Mouse (Mus musculus) MEL (cell line): ENCODE data around the gene Gabra5. TPM values are rescaled to one million over a fixed set of nuclear protein-coding genes. Genes with fewer than 3 reads are reported as not detected.

Source experiments
- DNase-seq: peaks from one replicate; pipeline ENCODE4 v3.0.0; 2011; ENCODE audit warnings: low read depth, low spot score
- H3K27ac ChIP-seq: 2 replicates; pipeline ENCODE4 v1.5.1; 2012; ENCODE audit warnings: low read depth, mild to moderate bottlenecking, control low read depth, low read length, moderate library complexity; ENCODE audit not compliant: control insufficient read depth
- H3K27me3 ChIP-seq, 2 experiments: fragments of 150-350 bp in 1 of 2; sonication (generic) in 1 of 2; 2 replicates each; pipeline ENCODE4 v1.6.1; 2012; ENCODE audit warnings: low read length in 2 of 2, mild to moderate bottlenecking in 2 of 2, improper control_type of control experiment in 1 of 2, moderate library complexity in 1 of 2; ENCODE audit not compliant: insufficient read depth in 2 of 2, control insufficient read depth in 1 of 2
- H3K36me3 ChIP-seq, 2 experiments: 2 replicates each; pipeline ENCODE4 v1.6.1; 2012 to 2014; ENCODE audit warnings: low read length in 2 of 2, improper control_type of control experiment in 1 of 2, inconsistent platforms in 1 of 2, mild to moderate bottlenecking in 1 of 2; ENCODE audit not compliant: insufficient read depth in 2 of 2, control insufficient read depth in 1 of 2
- H3K4me1 ChIP-seq, 2 experiments: fragments of 150-350 bp in 1 of 2; sonication (generic) in 1 of 2; 2 replicates each; pipeline ENCODE4 v1.6.1; 2012; ENCODE audit warnings: low read length in 2 of 2, improper control_type of control experiment in 1 of 2, mild to moderate bottlenecking in 1 of 2; ENCODE audit not compliant: insufficient read depth in 2 of 2, control insufficient read depth in 1 of 2
- H3K4me3 ChIP-seq, 2 experiments: fragments of 150-350 bp in 1 of 2; sonication (generic) in 1 of 2; 2 replicates each; pipeline ENCODE4 v1.5.1; 2012; ENCODE audit warnings: low read depth in 2 of 2, low read length in 2 of 2, mild to moderate bottlenecking in 2 of 2, moderate library complexity in 2 of 2, control low read depth in 1 of 2, improper control_type of control experiment in 1 of 2; ENCODE audit not compliant: control insufficient read depth in 1 of 2, insufficient read depth in 1 of 2
- H3K79me2 ChIP-seq: 2 replicates; pipeline ENCODE4 v1.6.1; 2012; ENCODE audit warnings: mild to moderate bottlenecking, low read length, moderate library complexity; ENCODE audit not compliant: control insufficient read depth, poor library complexity, insufficient read depth
- H3K9ac ChIP-seq: 2 replicates; pipeline ENCODE4 v1.6.1; 2012; ENCODE audit warnings: low read depth, mild to moderate bottlenecking, control low read depth, low read length, moderate library complexity; ENCODE audit not compliant: control insufficient read depth, poor library complexity, severe bottlenecking
- H3K9me3 ChIP-seq: fragments of 150-350 bp; sonication (generic); replicated peaks from 2 replicates; pipeline ENCODE4 v1.6.1; 2012; ENCODE audit warnings: mild to moderate bottlenecking, low read length, improper control_type of control experiment, moderate library complexity; ENCODE audit not compliant: insufficient read depth
- CTCF ChIP-seq, 3 experiments: IDR thresholded peaks in 2 of 3; conservative IDR thresholded peaks in 1 of 3; 2 replicates each; pipeline ENCODE4 v1.5.1; 2011 to 2012; ENCODE audit warnings: low read length in 3 of 3, low read depth in 2 of 3, mild to moderate bottlenecking in 2 of 3, improper control_type of control experiment in 1 of 3, inconsistent platforms in 1 of 3, mixed read lengths in 1 of 3, moderate library complexity in 1 of 3; ENCODE audit not compliant: control insufficient read depth in 1 of 3, insufficient read depth in 1 of 3, poor library complexity in 1 of 3, severe bottlenecking in 1 of 3
- GABPA ChIP-seq: IDR thresholded peaks from 2 replicates; pipeline ENCODE4 v1.6.1; 2012; ENCODE audit warnings: low read depth, mild to moderate bottlenecking, inconsistent platforms, low read length, improper control_type of control experiment, moderate library complexity
- GATA1 ChIP-seq: IDR thresholded peaks from 2 replicates; pipeline ENCODE4 v1.6.1; 2011; ENCODE audit warnings: low read depth, low read length, improper control_type of control experiment
- HCFC1 ChIP-seq: IDR thresholded peaks from 2 replicates; pipeline ENCODE4 v1.6.1; 2012; ENCODE audit warnings: low read depth, mild to moderate bottlenecking, inconsistent platforms, low read length, improper control_type of control experiment, moderate library complexity
- MEF2A ChIP-seq: IDR thresholded peaks from 2 replicates; pipeline ENCODE4 v1.6.1; 2014; ENCODE audit warnings: low read depth, mild to moderate bottlenecking, inconsistent platforms, low read length, improper control_type of control experiment; ENCODE audit not compliant: poor library complexity, insufficient replicate concordance, severe bottlenecking; ENCODE audit errors: extremely low read depth
- MXI1 ChIP-seq: IDR thresholded peaks from 2 replicates; pipeline ENCODE4 v1.6.1; 2011; ENCODE audit warnings: mild to moderate bottlenecking, low read depth, low read length, improper control_type of control experiment
- POLR2AphosphoS5 ChIP-seq: IDR thresholded peaks from 2 replicates; pipeline ENCODE4 v1.6.1; 2012; ENCODE audit warnings: low read depth, borderline replicate concordance, mild to moderate bottlenecking, inconsistent platforms, low read length, moderate library complexity, mixed read lengths
- RCOR1 ChIP-seq: IDR thresholded peaks from 2 replicates; pipeline ENCODE4 v1.6.1; 2012; ENCODE audit warnings: low read depth, mild to moderate bottlenecking, inconsistent platforms, low read length, improper control_type of control experiment
- SMC3 ChIP-seq: IDR thresholded peaks from 2 replicates; pipeline ENCODE4 v1.6.1; 2011; ENCODE audit warnings: low read depth, low read length, improper control_type of control experiment
- USF2 ChIP-seq, 2 experiments: IDR thresholded peaks; 2 replicates each; pipeline ENCODE4 v1.6.1; 2011 to 2012; ENCODE audit warnings: improper control_type of control experiment in 2 of 2, low read length in 2 of 2, borderline replicate concordance in 1 of 2, inconsistent platforms in 1 of 2, low read depth in 1 of 2, mild to moderate bottlenecking in 1 of 2; ENCODE audit not compliant: insufficient read depth in 1 of 2
- ZMIZ1 ChIP-seq: IDR thresholded peaks from 2 replicates; pipeline ENCODE4 v1.6.1; 2012; ENCODE audit warnings: low read depth, mild to moderate bottlenecking, inconsistent platforms, low read length, improper control_type of control experiment, moderate library complexity
- polyA plus RNA-seq, 2 experiments: library from polyadenylated mRNA; stranded (reverse) in 1 of 2; unstranded in 1 of 2; fragments of >175 nt in 1 of 2; fragments of >200 nt in 1 of 2; gene quantifications; 2 replicates each; pipeline versions ENCODE4 v1.2.1 to v1.2.4; 2012; ENCODE audit warnings: low replicate concordance in 2 of 2, low read depth in 1 of 2; ENCODE audit not compliant: insufficient read length in 2 of 2, insufficient read depth in 1 of 2, missing spikeins in 1 of 2
- total RNA-seq: library from RNA; depleted of rRNA; stranded (reverse); fragments of 300-350 nt; gene quantifications from 2 replicates; pipeline ENCODE4 v1.2.3, GENCODE M21; 2012

Gabra5 gene
- total and polyA plus RNA-seq, 3 experiments: not detected

DNA sequence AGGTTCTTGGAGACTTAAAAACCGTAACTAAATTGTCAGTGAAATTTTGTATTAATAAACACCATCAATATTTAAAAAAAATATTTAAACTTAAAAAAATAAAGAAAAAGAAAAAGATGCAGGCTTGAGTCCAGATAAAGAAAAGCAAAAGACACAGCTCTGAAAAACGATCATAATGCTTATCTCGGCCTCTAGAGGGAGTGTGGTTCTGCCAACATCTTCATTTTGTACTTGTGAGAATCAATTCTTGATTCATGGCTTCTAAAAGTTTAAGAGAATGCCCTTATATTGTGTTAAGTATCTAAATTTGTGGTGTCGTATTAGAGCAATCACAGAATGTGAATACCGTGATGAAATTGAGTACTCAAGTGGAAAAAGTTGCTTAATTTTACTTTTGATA is 49.5 kb downstream of the Gabra5 start:
- no peaks in the 10 kb centered on the region for H3K9me3 ChIP-seq
- DNase-seq: no peak
- H3K4me1 ChIP-seq: no peaks in the 10 kb centered on the region
- no peak overlapping the region for H3K27ac ChIP-seq
- no peak overlapping the region for H3K4me3 ChIP-seq
- H3K9ac ChIP-seq: no peak overlapping the region
- TF ChIP-seq ZMIZ1 (no peak), MXI1 (no peak), RCOR1 (no peak), SMC3 (no peak), GATA1 (no peak), MEF2A (no peak), GABPA (no peak)
- no peaks in the 10 kb centered on the region for H3K79me2 ChIP-seq
- H3K27me3 ChIP-seq: no peaks in the 10 kb centered on the region
- no peaks in the 10 kb centered on the region for H3K36me3 ChIP-seq

GRCm38 (mm10) chr7:57448239-57448638 is 61.6 kb downstream of the Gabra5 start:
- H3K79me2 ChIP-seq: no peaks in the 10 kb centered on the region
- TF ChIP-seq CTCF (IDR thresholded peaks at IDR 0.05 in 2 of 3, conservative IDR thresholded peaks at IDR 0.05 in 1 of 3; ENCODE audit: control insufficient read depth in 1 of 3, insufficient read depth in 1 of 3, low read depth in 2 of 3, low read length in 3 of 3, poor library complexity in 1 of 3, severe bottlenecking in 1 of 3) (no peak), USF2 (IDR thresholded peaks at IDR 0.05; ENCODE audit: borderline replicate concordance in 1 of 2, insufficient read depth in 1 of 2, low read depth in 1 of 2, low read length in 2 of 2) (no peak), MXI1 (no peak), HCFC1 (no peak)
- H3K9ac ChIP-seq: no peak overlapping the region
- H3K4me3 ChIP-seq: no peak overlapping the region
- no peaks in the 10 kb centered on the region for H3K27me3 ChIP-seq
- no peak for DNase-seq
- H3K4me1 ChIP-seq: no peaks in the 10 kb centered on the region
- H3K36me3 ChIP-seq: no peaks in the 10 kb centered on the region
- H3K27ac ChIP-seq: no peak overlapping the region
- H3K9me3 ChIP-seq: no peaks in the 10 kb centered on the region

GRCm38 (mm10) chr7:57422675-57423074 is 87.2 kb downstream of the Gabra5 start:
- H3K9ac ChIP-seq: no peak overlapping the region
- H3K4me3 ChIP-seq: no peak overlapping the region
- H3K36me3 ChIP-seq: no peaks in the 10 kb centered on the region
- no peaks in the 10 kb centered on the region for H3K79me2 ChIP-seq
- TF ChIP-seq GATA1 (no peak), POLR2AphosphoS5 (no peak)
- no peaks in the 10 kb centered on the region for H3K9me3 ChIP-seq
- no peak for DNase-seq
- no peaks in the 10 kb centered on the region for H3K4me1 ChIP-seq
- no peak overlapping the region for H3K27ac ChIP-seq
- H3K27me3 ChIP-seq: no peaks in the 10 kb centered on the region
